Mouse (Mus musculus) embryonic facial prominence, embryonic 14.5 days (tissue): ENCODE data around the gene Plekhj1. TPM values are rescaled to one million over a fixed set of nuclear protein-coding genes. Genes with fewer than 3 reads are reported as not detected.
"Not testable (repeated sequence)": the region's sequence is repeated elsewhere in the genome, so short reads cannot be mapped to it uniquely, and the experiment has no call there.

Experiments
- ATAC-seq: fragments of 200-750 bp; cut with Nextera tagmentation; 2 replicates; pipeline ENCODE4 v1.8.0; 2017; ENCODE audit warnings: low read depth, moderate number of reproducible peaks, moderate TSS enrichment
- DNase-seq: peaks from one replicate; pipeline ENCODE4 v3.0.0-alpha.2; 2015; ENCODE audit warnings: low spot score
- H3K27ac ChIP-seq: fragments of 300-500 bp; sonication (generic); replicated peaks from 2 replicates; pipeline ENCODE4 v1.5.1; 2014; ENCODE audit warnings: low read depth, mild to moderate bottlenecking, low read length, moderate library complexity
- H3K27me3 ChIP-seq: fragments of 300-500 bp; sonication (generic); replicated peaks from 2 replicates; pipeline ENCODE4 v1.6.1; 2014; ENCODE audit warnings: low read length; ENCODE audit not compliant: control insufficient read depth, insufficient read depth
- H3K36me3 ChIP-seq: fragments of 300-500 bp; sonication (generic); 2 replicates; pipeline ENCODE4 v1.6.1; 2014; ENCODE audit warnings: low read length, mixed read lengths; ENCODE audit not compliant: control insufficient read depth, insufficient read depth
- H3K4me1 ChIP-seq: fragments of 300-500 bp; sonication (generic); 2 replicates; pipeline ENCODE4 v1.6.1; 2014; ENCODE audit warnings: antibody characterized with exemption, low read length; ENCODE audit not compliant: control insufficient read depth, insufficient read depth
- H3K4me2 ChIP-seq: fragments of 300-500 bp; sonication (generic); 2 replicates; pipeline ENCODE4 v1.6.1; 2014; ENCODE audit warnings: low read depth, mild to moderate bottlenecking, low read length, moderate library complexity, mixed read lengths
- H3K4me3 ChIP-seq: fragments of 300-500 bp; sonication (generic); 2 replicates; pipeline ENCODE4 v1.5.1; 2014; ENCODE audit warnings: low read depth, mild to moderate bottlenecking, low read length
- H3K9ac ChIP-seq: fragments of 300-500 bp; sonication (generic); 2 replicates; pipeline ENCODE4 v1.6.1; 2014; ENCODE audit warnings: low read depth, mild to moderate bottlenecking, low read length, moderate library complexity, mixed read lengths
- H3K9me3 ChIP-seq: fragments of 300-500 bp; sonication (generic); 2 replicates; pipeline ENCODE4 v1.6.1; 2016; ENCODE audit warnings: low read length; ENCODE audit not compliant: control insufficient read depth
- WGBS: fragments of 180-500 bp; shearing (Covaris S2); extraction: QIAGEN DNeasy Blood & Tissue Kit; methylation state at CpG from one replicate; pipeline ENCODE4 v1.1.7; 2014; 5-methylcytosine and 5-hydroxymethylcytosine counted together
- polyA plus RNA-seq: library from polyadenylated mRNA; unstranded; fragments of >200 nt; fragmentation: Nextera tagmentation; extraction: Ambion mirVana; gene quantifications from 2 replicates; pipeline ENCODE4 v1.2.1, GENCODE M21; 2014

Plekhj1 gene
- polyA plus RNA-seq, 1 experiment from 2014 or later: 102 TPM

- peaks cover 7% of the 10 kb centered on the region; the same call in 1 of the 2 replicates for H3K9me3 ChIP-seq
- 54% methylated on average over 2 of the region's 2 CpGs for WGBS
- no peaks in the 10 kb centered on the region for H3K36me3 ChIP-seq
- H3K27me3 ChIP-seq: peaks cover 38% of the 10 kb centered on the region
- H3K4me2 ChIP-seq: no peak overlapping the region
- H3K9ac ChIP-seq: no peak overlapping the region
- H3K4me3 ChIP-seq: no peak overlapping the region
- ATAC-seq (no peak), DNase-seq (no peak)
- H3K4me1 ChIP-seq: no peaks in the 10 kb centered on the region
- H3K27ac ChIP-seq: no peak overlapping the region
These were observed 40.0 kb upstream of the Plekhj1 start for GRCm38 (mm10) chr10:80838346-80838912.

GRCm38 (mm10) chr10:80837827-80838226, 39.4 kb upstream of the Plekhj1 start:
- DNase-seq: no peak
- no peak overlapping the region for H3K27ac ChIP-seq
- peaks cover 7% of the 10 kb centered on the region; the same call in 1 of the 2 replicates for H3K9me3 ChIP-seq
- no peaks in the 10 kb centered on the region for H3K36me3 ChIP-seq
- peaks cover 32% of the 10 kb centered on the region for H3K27me3 ChIP-seq
- ATAC-seq: peak; percentile 45
- H3K4me3 ChIP-seq: no peak overlapping the region
- no peak overlapping the region for H3K4me2 ChIP-seq
- H3K9ac ChIP-seq: no peak overlapping the region
- no peaks in the 10 kb centered on the region for H3K4me1 ChIP-seq
- WGBS: 0% methylated on average over 2 of the region's 2 CpGs

GRCm38 (mm10) chr10:80836949-80837379, 38.5 kb upstream of the Plekhj1 start:
- Histone ChIP-seq H3K4me2 (no peak overlapping the region), H3K4me3 (no peak overlapping the region), H3K36me3 (no peaks in the 10 kb centered on the region), H3K27ac (no peak overlapping the region), H3K9ac (no peak overlapping the region), H3K4me1 (no peaks in the 10 kb centered on the region), H3K27me3 (peaks cover 25% of the 10 kb centered on the region), H3K9me3 (peaks cover 7% of the 10 kb centered on the region; the same call in 1 of the 2 replicates)
- 45% methylated on average over 7 of the region's 7 CpGs for WGBS
- DNase-seq (peak; percentile 26), ATAC-seq (no peak)

GRCm38 (mm10) chr10:80835617-80836016, 37.2 kb upstream of the Plekhj1 start:
- Histone ChIP-seq H3K36me3 (peaks cover 1% of the 10 kb centered on the region; the same call in 1 of the 2 replicates), H3K4me2 (no peak overlapping the region), H3K27me3 (peaks cover 25% of the 10 kb centered on the region), H3K27ac (no peak overlapping the region), H3K9me3 (peaks cover 7% of the 10 kb centered on the region; the same call in 1 of the 2 replicates), H3K4me1 (no peaks in the 10 kb centered on the region), H3K9ac (no peak overlapping the region), H3K4me3 (no peak overlapping the region)
- DNase-seq: no peak
- WGBS: 59% methylated on average over 29 of the region's 30 CpGs
- ATAC-seq: no peak

GRCm38 (mm10) chr10:80832818-80833217, 34.4 kb upstream of the Plekhj1 start:
- Histone ChIP-seq H3K4me2 (no peak overlapping the region), H3K4me3 (no peak overlapping the region), H3K27me3 (peaks cover 25% of the 10 kb centered on the region), H3K9ac (no peak overlapping the region), H3K36me3 (peaks cover 23% of the 10 kb centered on the region), H3K9me3 (peaks cover 7% of the 10 kb centered on the region; the same call in 1 of the 2 replicates), H3K4me1 (peaks cover 3% of the 10 kb centered on the region; the same call in 1 of the 2 replicates), H3K27ac (no peak overlapping the region)
- ATAC-seq (no peak), DNase-seq (no peak)
- WGBS: 53% methylated on average over 6 of the region's 7 CpGs

GRCm38 (mm10) chr10:80831136-80831535, 32.7 kb upstream of the Plekhj1 start:
- Histone ChIP-seq H3K9ac (no peak overlapping the region), H3K4me2 (no peak overlapping the region), H3K4me3 (no peak overlapping the region)

GRCm38 (mm10) chr10:80829359-80830278, 31.2 kb upstream of the Plekhj1 start:
- Histone ChIP-seq H3K4me1 (peaks cover 7% of the 10 kb centered on the region; the same call in 1 of the 2 replicates), H3K27ac (no peak overlapping the region), H3K27me3 (peaks cover 6% of the 10 kb centered on the region), H3K9me3 (peaks cover 4% of the 10 kb centered on the region; the same call in 1 of the 2 replicates), H3K36me3 (peaks cover 23% of the 10 kb centered on the region), H3K4me2 (no peak overlapping the region), H3K4me3 (no peak overlapping the region), H3K9ac (no peak overlapping the region)
- no peak for ATAC-seq
- DNase-seq: no peak
- WGBS: 75% methylated on average over 1 of the region's 1 CpGs

More at GRCm38 (mm10) chr10:80831136-80831535, 32.7 kb upstream of the Plekhj1 start:
- 2% methylated on average over 9 of the region's 9 CpGs for WGBS
- Histone ChIP-seq H3K9me3 (peaks cover 7% of the 10 kb centered on the region; the same call in 1 of the 2 replicates), H3K36me3 (peaks cover 23% of the 10 kb centered on the region), H3K27ac (no peak overlapping the region), H3K27me3 (peaks cover 21% of the 10 kb centered on the region), H3K4me1 (peaks cover 7% of the 10 kb centered on the region; the same call in 1 of the 2 replicates)
- DNase-seq (peak; percentile 84), ATAC-seq (no peak)

GRCm38 (mm10) chr10:80828587-80828986, 30.2 kb upstream of the Plekhj1 start:
- WGBS: 74% methylated on average over 6 of the region's 9 CpGs
- not testable (repeated sequence) for ATAC-seq, H3K9me3 ChIP-seq, H3K4me1 ChIP-seq, DNase-seq, H3K27ac ChIP-seq, H3K27me3 ChIP-seq, H3K9ac ChIP-seq
- Histone ChIP-seq H3K4me2 (peak overlapping the region; percentile 86), H3K4me3 (peak overlapping the region; percentile 81), H3K36me3 (peaks cover 23% of the 10 kb centered on the region)
